Mouse (Mus musculus): ENCODE measurements around the gene Arsk. TPM values are rescaled to one million over a fixed set of nuclear protein-coding genes. Genes with fewer than 3 reads are reported as not detected.

The Arsk gene
- total and polyA plus RNA-seq, 2 experiments = 2.7 to 7.7 TPM

- peak overlapping the region; percentile 62; the same call in 1 of the 2 replicates for H3K4me3 ChIP-seq (ENCODE audit: insufficient read depth, low read depth, low read length)
- H3K27ac ChIP-seq (replicated peaks; ENCODE audit: insufficient read depth, low read depth, low read length) = no peak overlapping the region
- H3K9ac ChIP-seq (ENCODE audit: low read depth, low read length) = 0 out of 2 replicates have a peak overlapping the region, but pooled peaks have one; percentile 16
- H3K79me2 ChIP-seq (ENCODE audit: control insufficient read depth, insufficient read depth, low read length) = no peaks in the 10 kb centered on the region
- peaks cover 12% of the 10 kb centered on the region for H3K27me3 ChIP-seq (ENCODE audit: control insufficient read depth, insufficient read depth, low read length)
- H3K4me1 ChIP-seq (ENCODE audit: control insufficient read depth, insufficient read depth, low read length) = peaks cover 9% of the 10 kb centered on the region
- H3K36me3 ChIP-seq (ENCODE audit: control insufficient read depth, insufficient read depth, low read length) = no peaks in the 10 kb centered on the region; the same call in 1 of the 2 replicates
- DNase-seq (ENCODE audit: extremely low read depth, low read depth, low spot score) = peak; percentile 39
- TF ChIP-seq CTCF (IDR thresholded peaks at IDR 0.05; ENCODE audit: low read depth, low read length) (peak; percentile 52), POLR2A (IDR thresholded peaks at IDR 0.05; ENCODE audit: extremely low read depth, insufficient read depth, low read length) (no peak)
- 1% methylated on average over 34 of the region's 34 CpGs for WGBS
These were observed 42.2 kb downstream of the Arsk start for GRCm38 (mm10) chr13:76056261-76056724.

- H3K4me3 ChIP-seq (ENCODE audit: insufficient read depth, low read depth, low read length) = peak overlapping the region; percentile 62; the same call in 1 of the 2 replicates
- WGBS = 4% methylated on average over 59 of the region's 59 CpGs
- H3K9ac ChIP-seq (ENCODE audit: low read depth, low read length) = peak overlapping the region; percentile 16; the same call in 1 of the 2 replicates
- H3K36me3 ChIP-seq (ENCODE audit: control insufficient read depth, insufficient read depth, low read length) = no peaks in the 10 kb centered on the region
- no peak overlapping the region for H3K27ac ChIP-seq (replicated peaks; ENCODE audit: insufficient read depth, low read depth, low read length)
- peaks cover 12% of the 10 kb centered on the region for H3K27me3 ChIP-seq (ENCODE audit: control insufficient read depth, insufficient read depth, low read length)
- DNase-seq (ENCODE audit: extremely low read depth, low read depth, low spot score) = peak; percentile 13
- peaks cover 9% of the 10 kb centered on the region for H3K4me1 ChIP-seq (ENCODE audit: control insufficient read depth, insufficient read depth, low read length)
- no peaks in the 10 kb centered on the region for H3K79me2 ChIP-seq (ENCODE audit: control insufficient read depth, insufficient read depth, low read length)
- no peak for TF ChIP-seq POLR2A (IDR thresholded peaks at IDR 0.05; ENCODE audit: extremely low read depth, insufficient read depth, low read length)
These were observed 42.8 kb downstream of the Arsk start for GRCm38 (mm10) chr13:76055391-76056232.

- no peaks in the 10 kb centered on the region for H3K27me3 ChIP-seq (ENCODE audit: control insufficient read depth, insufficient read depth, low read length)
- H3K27ac ChIP-seq (replicated peaks; ENCODE audit: insufficient read depth, low read depth, low read length) = no peak overlapping the region
- no peaks in the 10 kb centered on the region for H3K36me3 ChIP-seq (ENCODE audit: control insufficient read depth, insufficient read depth, low read length)
- no peak for TF ChIP-seq CTCF (IDR thresholded peaks at IDR 0.05; ENCODE audit: low read depth, low read length)
- no peak for TF ChIP-seq POLR2A (IDR thresholded peaks at IDR 0.05; ENCODE audit: extremely low read depth, insufficient read depth, low read length)
- no peaks in the 10 kb centered on the region for H3K4me1 ChIP-seq (ENCODE audit: control insufficient read depth, insufficient read depth, low read length)
- no peak for DNase-seq (ENCODE audit: extremely low read depth, low read depth, low spot score)
- no peaks in the 10 kb centered on the region for H3K79me2 ChIP-seq (ENCODE audit: control insufficient read depth, insufficient read depth, low read length)
- no peak overlapping the region for H3K4me3 ChIP-seq (ENCODE audit: insufficient read depth, low read depth, low read length)
- H3K9ac ChIP-seq (ENCODE audit: low read depth, low read length) = no peak overlapping the region
These were observed 53.5 kb downstream of the Arsk start for GRCm38 (mm10) chr13:76044971-76045370.

- no peaks in the 10 kb centered on the region for H3K27me3 ChIP-seq (ENCODE audit: control insufficient read depth, insufficient read depth, low read length)
- H3K4me3 ChIP-seq (ENCODE audit: insufficient read depth, low read depth, low read length) = no peak overlapping the region
- H3K79me2 ChIP-seq (ENCODE audit: control insufficient read depth, insufficient read depth, low read length) = no peaks in the 10 kb centered on the region
- H3K4me1 ChIP-seq (ENCODE audit: control insufficient read depth, insufficient read depth, low read length) = no peaks in the 10 kb centered on the region
- no peak overlapping the region for H3K27ac ChIP-seq (replicated peaks; ENCODE audit: insufficient read depth, low read depth, low read length)
- H3K9ac ChIP-seq (ENCODE audit: low read depth, low read length) = no peak overlapping the region
- no peak for TF ChIP-seq CTCF (IDR thresholded peaks at IDR 0.05; ENCODE audit: low read depth, low read length)
- no peak for TF ChIP-seq POLR2A (IDR thresholded peaks at IDR 0.05; ENCODE audit: extremely low read depth, insufficient read depth, low read length)
- WGBS = 44% methylated on average over 1 of the region's 1 CpGs
- H3K36me3 ChIP-seq (ENCODE audit: control insufficient read depth, insufficient read depth, low read length) = no peaks in the 10 kb centered on the region
- no peak for DNase-seq (ENCODE audit: extremely low read depth, low read depth, low spot score)
These were observed 56.0 kb downstream of the Arsk start for GRCm38 (mm10) chr13:76042455-76042854.

GRCm38 (mm10) chr13:76024588-76024987 lies 73.9 kb downstream of the Arsk start:
- Histone ChIP-seq H3K36me3 (ENCODE audit: control insufficient read depth, insufficient read depth, low read length) (no peaks in the 10 kb centered on the region), H3K4me3 (ENCODE audit: insufficient read depth, low read depth, low read length) (no peak overlapping the region), H3K4me1 (ENCODE audit: control insufficient read depth, insufficient read depth, low read length) (no peaks in the 10 kb centered on the region), H3K9ac (ENCODE audit: low read depth, low read length) (no peak overlapping the region), H3K79me2 (ENCODE audit: control insufficient read depth, insufficient read depth, low read length) (no peaks in the 10 kb centered on the region), H3K27ac (replicated peaks; ENCODE audit: insufficient read depth, low read depth, low read length) (no peak overlapping the region), H3K27me3 (ENCODE audit: control insufficient read depth, insufficient read depth, low read length) (no peaks in the 10 kb centered on the region)
- no peak for DNase-seq (ENCODE audit: extremely low read depth, low read depth, low spot score)
- no peak for TF ChIP-seq CTCF (IDR thresholded peaks at IDR 0.05; ENCODE audit: low read depth, low read length)
- no peak for TF ChIP-seq POLR2A (IDR thresholded peaks at IDR 0.05; ENCODE audit: extremely low read depth, insufficient read depth, low read length)
- 61% methylated on average over 3 of the region's 3 CpGs for WGBS

GRCm38 (mm10) chr13:76021782-76022181 lies 76.7 kb downstream of the Arsk start:
- no peaks in the 10 kb centered on the region; the same call in 1 of the 2 replicates for H3K4me1 ChIP-seq (ENCODE audit: control insufficient read depth, insufficient read depth, low read length)
- H3K36me3 ChIP-seq (ENCODE audit: control insufficient read depth, insufficient read depth, low read length) = no peaks in the 10 kb centered on the region
- H3K4me3 ChIP-seq (ENCODE audit: insufficient read depth, low read depth, low read length) = no peak overlapping the region
- no peaks in the 10 kb centered on the region for H3K27me3 ChIP-seq (ENCODE audit: control insufficient read depth, insufficient read depth, low read length)
- no peak for TF ChIP-seq POLR2A (IDR thresholded peaks at IDR 0.05; ENCODE audit: extremely low read depth, insufficient read depth, low read length)
- no peak for TF ChIP-seq CTCF (IDR thresholded peaks at IDR 0.05; ENCODE audit: low read depth, low read length)
- peaks cover under 1% of the 10 kb centered on the region; the same call in 1 of the 2 replicates for H3K79me2 ChIP-seq (ENCODE audit: control insufficient read depth, insufficient read depth, low read length)
- 98% methylated on average over 2 of the region's 2 CpGs for WGBS
- no peak overlapping the region for H3K27ac ChIP-seq (replicated peaks; ENCODE audit: insufficient read depth, low read depth, low read length)
- H3K9ac ChIP-seq (ENCODE audit: low read depth, low read length) = no peak overlapping the region
- DNase-seq (ENCODE audit: extremely low read depth, low read depth, low spot score) = no peak
